Comparison of ENCODE assay signal across 11 mouse cellular contexts in genomic region chr6:61067355-61068116, GRCm38 (mm10).
DNase-seq lines count a peak whose midpoint lies in the region; ATAC-seq and TF ChIP-seq lines count a peak whose summit lies in the region.
"Had no signal": no experiment of that assay in that cellular context is flagged by ENCODE, and none has a peak within 500 bp of the region (broad histone marks: within the 10 kb centered on the region; RNA-seq: fewer than 3 reads in every experiment).

No protein-coding gene starts in this region.

- H3K9me3 ChIP-seq in kidney, embryonic 16.5 days (ENCODE audit: low read length): no peaks in the 10 kb centered on the region
- H3K9me3 ChIP-seq in embryonic facial prominence, embryonic 12.5 days: no peaks in the 10 kb centered on the region
- no peaks in the 10 kb centered on the region for H3K9me3 ChIP-seq in hindbrain, embryonic 15.5 days
- no peaks in the 10 kb centered on the region for H3K9me3 ChIP-seq in midbrain, postnatal 0 days (ENCODE audit: low read length)
- H3K9me3 ChIP-seq: liver, embryonic 12.5 days had no signal

- no peak for DNase-seq in kidney, adult 9 months
- DNase-seq in midbrain, postnatal 0 days (ENCODE audit: low spot score): peak; percentile 51
- no peak for DNase-seq in frontal cortex, postnatal 10 days (ENCODE audit: low spot score in 2 of 2)
- no peak for DNase-seq in layer of hippocampus, adult 18-20 months (ENCODE audit: low spot score in 2 of 2)
- DNase-seq: kidney, postnatal 25 days had no signal

- no peak overlapping the region for H3K27ac ChIP-seq in kidney, embryonic 16.5 days (ENCODE audit: low read length)
- H3K27ac ChIP-seq in embryonic facial prominence, embryonic 12.5 days: no peak overlapping the region
- H3K27ac ChIP-seq in hindbrain, embryonic 15.5 days (replicated peaks): no peak overlapping the region
- no peak overlapping the region for H3K27ac ChIP-seq in midbrain, postnatal 0 days (ENCODE audit: low read depth, low read length)
- H3K27ac ChIP-seq: liver, embryonic 12.5 days had no signal

- peak; percentile 82; the same call in 1 of the 2 replicates for ATAC-seq in kidney, embryonic 16.5 days (ENCODE audit: low FRiP score, low TSS enrichment)
- 0 out of 2 replicates have a peak, but pooled peaks have one; percentile 56 for ATAC-seq in embryonic facial prominence, embryonic 12.5 days (ENCODE audit: insufficient number of reproducible peaks, insufficient read depth, low FRiP score, low TSS enrichment)
- ATAC-seq in hindbrain, embryonic 15.5 days (ENCODE audit: low FRiP score, low read depth): no peak
- ATAC-seq in midbrain, postnatal 0 days (ENCODE audit: low FRiP score): no peak
- no peak for ATAC-seq in erythroblast, adult 5-6 weeks (replicated peaks; ENCODE audit: low FRiP score, poor library complexity, severe bottlenecking)
- ATAC-seq: liver, embryonic 12.5 days had no signal

- 17% methylated on average over 10 of the region's 10 CpGs for WGBS in kidney, embryonic 16.5 days
- 18% methylated on average over 10 of the region's 10 CpGs for WGBS in embryonic facial prominence, embryonic 12.5 days
- WGBS in hindbrain, embryonic 15.5 days: 13% methylated on average over 10 of the region's 10 CpGs
- 13% methylated on average over 10 of the region's 10 CpGs for WGBS in midbrain, postnatal 0 days

- peaks cover 19% of the 10 kb centered on the region for H3K4me1 ChIP-seq in kidney, embryonic 16.5 days (ENCODE audit: insufficient read depth, low read length)
- H3K4me1 ChIP-seq in embryonic facial prominence, embryonic 12.5 days: peaks cover 10% of the 10 kb centered on the region; the same call in 1 of the 2 replicates
- H3K4me1 ChIP-seq in hindbrain, embryonic 15.5 days (replicated peaks): peaks cover 18% of the 10 kb centered on the region
- no peaks in the 10 kb centered on the region for H3K4me1 ChIP-seq in midbrain, postnatal 0 days (ENCODE audit: insufficient read depth, low read length)
- H3K4me1 ChIP-seq: liver, embryonic 12.5 days had no signal

- no peaks in the 10 kb centered on the region for H3K27me3 ChIP-seq in kidney, embryonic 16.5 days (ENCODE audit: insufficient read depth, low read length)
- H3K27me3 ChIP-seq in embryonic facial prominence, embryonic 12.5 days: no peaks in the 10 kb centered on the region
- no peaks in the 10 kb centered on the region for H3K27me3 ChIP-seq in hindbrain, embryonic 15.5 days
- H3K27me3 ChIP-seq in midbrain, postnatal 0 days (ENCODE audit: insufficient read depth, low read length): no peaks in the 10 kb centered on the region
- H3K27me3 ChIP-seq: liver, embryonic 12.5 days had no signal

- no peak overlapping the region for H3K9ac ChIP-seq in kidney, embryonic 16.5 days (replicated peaks; ENCODE audit: low read length)
- H3K9ac ChIP-seq in embryonic facial prominence, embryonic 12.5 days: no peak overlapping the region
- no peak overlapping the region for H3K9ac ChIP-seq in hindbrain, embryonic 15.5 days
- peak overlapping the region; percentile 24; the same call in 1 of the 2 replicates for H3K9ac ChIP-seq in midbrain, postnatal 0 days (replicated peaks; ENCODE audit: low read length, poor library complexity, severe bottlenecking)
- H3K9ac ChIP-seq: liver, embryonic 12.5 days had no signal

- no peaks in the 10 kb centered on the region for H3K36me3 ChIP-seq in kidney, embryonic 16.5 days (ENCODE audit: insufficient read depth, low read length)
- H3K36me3 ChIP-seq in embryonic facial prominence, embryonic 12.5 days: no peaks in the 10 kb centered on the region
- no peaks in the 10 kb centered on the region for H3K36me3 ChIP-seq in hindbrain, embryonic 15.5 days
- no peaks in the 10 kb centered on the region for H3K36me3 ChIP-seq in midbrain, postnatal 0 days (ENCODE audit: insufficient read depth, low read length)
- H3K36me3 ChIP-seq: liver, embryonic 12.5 days had no signal

- peak overlapping the region; percentile 46 for H3K4me2 ChIP-seq in kidney, embryonic 16.5 days (replicated peaks; ENCODE audit: low read depth, low read length)
- H3K4me2 ChIP-seq in embryonic facial prominence, embryonic 12.5 days (replicated peaks): 0 out of 2 replicates have a peak overlapping the region, but pooled peaks have one; percentile 21
- H3K4me2 ChIP-seq in hindbrain, embryonic 15.5 days: peak overlapping the region; percentile 21; the same call in 1 of the 2 replicates
- H3K4me2 ChIP-seq in midbrain, postnatal 0 days (ENCODE audit: low read depth, low read length, poor library complexity, severe bottlenecking): peak overlapping the region; percentile 42
- H3K4me2 ChIP-seq: liver, embryonic 12.5 days had no signal

- H3K4me3 ChIP-seq in kidney, embryonic 16.5 days (ENCODE audit: low read length): no peak overlapping the region
- H3K4me3 ChIP-seq in embryonic facial prominence, embryonic 12.5 days: no peak overlapping the region
- no peak overlapping the region for H3K4me3 ChIP-seq in hindbrain, embryonic 15.5 days
- H3K4me3 ChIP-seq in midbrain, postnatal 0 days (ENCODE audit: low read depth, low read length): no peak overlapping the region
- H3K4me3 ChIP-seq: liver, embryonic 12.5 days; myocyte had no signal

- TF ChIP-seq CTCF in midbrain, postnatal 0 days (IDR thresholded peaks at IDR 0.05): no peak

Comparison
In these comparisons a context has a peak if more than half of its experiments do, and no peak if none do; other contexts are left out.
1. ATAC-seq: peak in kidney, embryonic 16.5 days (single experiment) and embryonic facial prominence, embryonic 12.5 days (single experiment); none in hindbrain, embryonic 15.5 days (single experiment), midbrain, postnatal 0 days (single experiment) and erythroblast, adult 5-6 weeks (single experiment).
2. Peak in every context shown above with its lines, with median percentiles within 50 percentile points of each other: H3K4me2 ChIP-seq.